Mouse (Mus musculus) liver, embryonic 14.5 days (tissue): Measurements from ENCODE around the gene Gys2. TPM values are rescaled to one million over a fixed set of nuclear protein-coding genes. Genes with fewer than 3 reads are reported as not detected.
"Not testable (repeated sequence)": the region's sequence is repeated elsewhere in the genome, so short reads cannot be mapped to it uniquely, and the experiment has no call there.

Experiments used
- ATAC-seq: fragments of 200-750 bp; cut with Nextera tagmentation; 2 replicates; pipeline ENCODE4 v1.8.0; 2017; ENCODE audit warnings: moderate number of reproducible peaks, mild to moderate bottlenecking, moderate library complexity; ENCODE audit not compliant: insufficient read depth
- DNase-seq, 3 experiments: peaks; one replicate each; pipeline ENCODE4 v3.0.0-alpha.2; 2012 to 2013; ENCODE audit warnings: low read depth in 3 of 3, low spot score in 3 of 3
- H3K27ac ChIP-seq: fragments of 300-500 bp; sonication (generic); 2 replicates; pipeline ENCODE4 v1.5.1; 2014; ENCODE audit warnings: moderate library complexity, mild to moderate bottlenecking, control low read depth, inconsistent platforms
- H3K27me3 ChIP-seq: fragments of 300-500 bp; sonication (generic); 2 replicates; pipeline ENCODE4 v1.6.1; 2014; ENCODE audit warnings: mild to moderate bottlenecking, low read length, moderate library complexity; ENCODE audit not compliant: control insufficient read depth, insufficient read depth
- H3K36me3 ChIP-seq: fragments of 300-500 bp; sonication (generic); replicated peaks from 2 replicates; pipeline ENCODE4 v1.6.1; 2014; ENCODE audit warnings: low read depth; ENCODE audit not compliant: control insufficient read depth, insufficient read depth
- H3K4me1 ChIP-seq, 2 experiments: fragments of 200-500 bp in 1 of 2; fragments of 300-500 bp in 1 of 2; sonication (generic) in 1 of 2; replicated peaks; 2 replicates each; pipeline ENCODE4 v1.6.1; 2012 to 2014; ENCODE audit warnings: antibody characterized with exemption in 1 of 2, inconsistent platforms in 1 of 2, low read length in 1 of 2; ENCODE audit not compliant: control insufficient read depth in 2 of 2, insufficient read depth in 2 of 2
- H3K4me2 ChIP-seq: fragments of 300-500 bp; sonication (generic); 2 replicates; pipeline ENCODE4 v1.6.1; 2014; ENCODE audit warnings: low read depth, mild to moderate bottlenecking, control low read depth, moderate library complexity
- H3K4me3 ChIP-seq, 2 experiments: fragments of 200-500 bp in 1 of 2; fragments of 300-500 bp in 1 of 2; sonication (generic) in 1 of 2; 2 replicates each; pipeline ENCODE4 v1.5.1; 2012 to 2014; ENCODE audit warnings: low read depth in 2 of 2, low read length in 2 of 2, mild to moderate bottlenecking in 2 of 2, control low read depth in 1 of 2, inconsistent platforms in 1 of 2, moderate library complexity in 1 of 2; ENCODE audit not compliant: insufficient read depth in 1 of 2
- H3K9ac ChIP-seq: fragments of 300-500 bp; sonication (generic); replicated peaks from 2 replicates; pipeline ENCODE4 v1.6.1; 2014; ENCODE audit warnings: mild to moderate bottlenecking, control low read depth, moderate library complexity
- H3K9me3 ChIP-seq: fragments of 300-500 bp; sonication (generic); 2 replicates; pipeline ENCODE4 v1.6.1; 2016; ENCODE audit warnings: low read length, mixed read lengths; ENCODE audit not compliant: control insufficient read depth
- CTCF ChIP-seq: IDR thresholded peaks from 2 replicates; pipeline ENCODE4 v1.5.1; 2016; ENCODE audit warnings: antibody characterized with exemption, low read depth, control low read depth
- EP300 ChIP-seq: IDR thresholded peaks from 2 replicates; pipeline ENCODE4 v1.6.1; 2016; ENCODE audit warnings: antibody characterized with exemption, low read depth
- WGBS: fragments of 180-500 bp; shearing (Covaris S2); extraction: QIAGEN DNeasy Blood & Tissue Kit; methylation state at CpG from one replicate; pipeline ENCODE4 v1.1.7; 2014; ENCODE audit not compliant: insufficient replicate concordance; 5-methylcytosine and 5-hydroxymethylcytosine counted together
- polyA plus RNA-seq, 2 experiments: library from polyadenylated mRNA; depleted of rRNA in 1 of 2; stranded (reverse) in 1 of 2; unstranded in 1 of 2; fragments of >200 nt; fragmentation: Nextera tagmentation in 1 of 2; extraction: Ambion mirVana in 1 of 2; gene quantifications; 2 replicates each; pipeline versions ENCODE4 v1.2.1 to v1.2.3; 2012 to 2014

Gene Gys2
- polyA plus RNA-seq, 2 experiments = 20.9 to 38.8 TPM

DNA sequence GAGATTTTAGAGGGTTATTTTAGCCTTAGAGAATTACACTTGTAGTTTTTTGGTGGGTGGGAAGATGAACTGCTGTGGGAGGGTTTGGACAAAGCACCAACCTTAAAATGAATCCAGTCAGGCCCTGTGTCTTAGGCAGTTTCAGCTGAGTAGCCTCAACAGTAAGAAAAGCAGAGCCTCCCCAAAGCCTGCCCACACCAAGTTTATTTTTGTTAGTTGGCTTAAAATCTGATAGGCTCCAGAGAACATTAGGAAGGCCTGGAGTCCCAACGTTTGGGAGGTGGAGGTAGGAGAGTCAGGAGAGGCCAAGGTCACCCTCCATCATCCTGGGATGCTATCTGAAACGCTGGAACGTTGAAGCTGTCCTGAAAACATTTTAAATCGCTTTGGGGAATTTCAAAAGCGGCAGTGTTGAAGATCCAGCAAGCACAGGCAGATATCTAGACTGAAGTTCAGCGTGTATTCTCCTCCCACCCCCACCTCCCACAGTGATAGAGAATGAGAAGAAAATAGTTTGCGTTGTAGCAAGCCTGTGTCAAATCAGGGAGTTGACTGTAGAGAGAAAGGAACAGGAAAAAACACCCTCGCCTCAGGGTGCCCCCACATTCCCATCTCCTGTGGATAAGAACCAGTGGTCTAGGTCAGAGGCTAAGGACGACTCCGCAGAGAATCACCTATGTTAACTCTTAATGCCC lies 33.6 kb upstream of the Gys2 start:
- H3K9me3 ChIP-seq = no peaks in the 10 kb centered on the region
- peak overlapping the region; percentile 58 for H3K4me2 ChIP-seq
- no peak overlapping the region for H3K9ac ChIP-seq
- H3K36me3 ChIP-seq = no peaks in the 10 kb centered on the region
- H3K27ac ChIP-seq = no peak overlapping the region
- H3K4me1 ChIP-seq = peaks cover 0 to 4% of the 10 kb centered on the region in 2 experiments; a peak in 1 of 4 replicates
- H3K4me3 ChIP-seq = peak overlapping the region in 1 of 2 experiments; percentile 49; a peak in 2 of 4 replicates
- H3K27me3 ChIP-seq = peaks cover 9% of the 10 kb centered on the region
- ATAC-seq (no peak), DNase-seq (no peak)
- WGBS = 20% methylated on average over 10 of the region's 10 CpGs
- TF ChIP-seq CTCF = no peak
- no peak for TF ChIP-seq EP300

DNA sequence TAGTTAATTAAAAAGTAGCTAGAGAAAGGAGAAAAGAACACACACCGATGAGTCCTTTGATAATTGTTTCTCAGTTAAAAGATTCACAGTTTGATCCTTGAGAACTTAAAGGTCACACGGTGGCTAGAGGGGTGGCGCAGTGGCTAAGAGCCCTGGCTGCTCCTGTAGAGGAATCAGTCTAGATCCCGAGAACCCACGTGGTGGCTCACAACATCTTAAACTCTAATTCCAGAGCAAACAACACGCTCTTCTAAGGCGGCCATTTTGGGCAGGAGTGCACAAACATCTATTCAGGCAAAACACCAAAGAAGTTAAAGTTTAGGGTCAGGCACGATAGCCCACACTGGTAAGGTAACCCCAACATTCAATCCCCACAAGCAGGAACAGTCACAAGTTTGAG lies 30.7 kb upstream of the Gys2 start:
- TF ChIP-seq CTCF (no peak), EP300 (no peak)
- 61% methylated on average over 8 of the region's 8 CpGs for WGBS
- Histone ChIP-seq H3K4me1 (peaks cover 0 to 4% of the 10 kb centered on the region in 2 experiments; a peak in 1 of 4 replicates), H3K36me3 (no peaks in the 10 kb centered on the region), H3K9me3 (no peaks in the 10 kb centered on the region), H3K27ac (no peak overlapping the region), H3K9ac (no peak overlapping the region), H3K27me3 (peaks cover 9% of the 10 kb centered on the region), H3K4me3 (no peak overlapping the region), H3K4me2 (no peak overlapping the region)
- ATAC-seq (no peak), DNase-seq (no peak)

DNA sequence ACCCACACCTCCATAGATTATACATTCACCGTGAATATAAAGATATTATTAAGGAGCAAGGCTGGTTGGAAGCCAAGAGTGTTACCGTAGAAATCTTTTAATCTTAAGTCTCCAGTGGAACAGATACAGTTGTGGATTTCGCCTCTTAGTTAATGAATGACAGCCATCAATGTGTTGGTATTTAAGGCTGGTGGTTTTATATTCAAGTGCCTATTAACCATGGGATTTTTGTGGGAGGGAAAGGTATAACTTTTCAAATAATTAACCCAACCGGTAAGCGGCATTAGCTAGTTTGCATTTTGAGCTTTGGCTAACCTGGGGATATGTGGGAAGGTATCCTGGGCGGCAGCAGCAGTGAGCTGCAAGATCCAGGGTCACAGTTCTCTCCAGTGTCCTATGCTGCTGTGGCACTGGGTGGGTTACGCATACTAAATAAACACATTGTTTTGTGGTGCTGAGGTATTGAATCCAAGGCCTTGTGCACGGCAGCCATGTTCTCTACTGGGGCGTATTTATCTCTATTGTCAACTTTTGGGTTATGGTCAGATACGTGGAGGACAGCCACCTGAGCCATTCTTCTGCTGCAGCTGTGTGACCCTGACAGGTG lies 29.7 kb upstream of the Gys2 start:
- Histone ChIP-seq H3K4me2 (no peak overlapping the region), H3K27me3 (peaks cover 8% of the 10 kb centered on the region), H3K27ac (no peak overlapping the region), H3K9me3 (no peaks in the 10 kb centered on the region), H3K36me3 (no peaks in the 10 kb centered on the region), H3K4me1 (no peaks in the 10 kb centered on the region), H3K4me3 (no peak overlapping the region), H3K9ac (no peak overlapping the region)
- DNase-seq (no peak), ATAC-seq (no peak)
- WGBS = 74% methylated on average over 10 of the region's 10 CpGs
- no peak for TF ChIP-seq CTCF
- TF ChIP-seq EP300 = no peak

DNA sequence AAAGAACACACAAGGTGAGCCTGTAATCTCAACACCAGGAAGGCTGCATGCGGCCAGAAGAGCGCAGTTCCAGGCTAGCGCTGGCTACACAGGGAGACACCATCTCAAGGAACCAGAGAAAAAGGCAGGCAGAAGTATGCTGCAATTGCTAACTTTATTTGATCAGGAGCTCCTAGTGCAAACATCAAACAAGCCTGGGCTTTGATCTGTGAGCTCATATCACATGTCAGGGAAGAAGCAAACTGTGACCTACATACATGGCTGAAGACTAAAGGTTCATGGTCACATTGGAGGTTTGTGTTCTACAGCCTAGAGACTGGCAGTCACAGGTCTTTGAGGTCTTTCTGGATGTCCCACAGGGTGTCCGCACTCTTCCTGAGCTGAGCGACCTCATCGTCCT lies 17.2 kb upstream of the Gys2 start:
- H3K36me3 ChIP-seq, H3K9me3 ChIP-seq, H3K27me3 ChIP-seq, H3K4me1 ChIP-seq, H3K4me2 ChIP-seq, H3K27ac ChIP-seq, DNase-seq, ATAC-seq, H3K4me3 ChIP-seq, H3K9ac ChIP-seq: not testable (repeated sequence)
- 70% methylated on average over 6 of the region's 6 CpGs for WGBS

DNA sequence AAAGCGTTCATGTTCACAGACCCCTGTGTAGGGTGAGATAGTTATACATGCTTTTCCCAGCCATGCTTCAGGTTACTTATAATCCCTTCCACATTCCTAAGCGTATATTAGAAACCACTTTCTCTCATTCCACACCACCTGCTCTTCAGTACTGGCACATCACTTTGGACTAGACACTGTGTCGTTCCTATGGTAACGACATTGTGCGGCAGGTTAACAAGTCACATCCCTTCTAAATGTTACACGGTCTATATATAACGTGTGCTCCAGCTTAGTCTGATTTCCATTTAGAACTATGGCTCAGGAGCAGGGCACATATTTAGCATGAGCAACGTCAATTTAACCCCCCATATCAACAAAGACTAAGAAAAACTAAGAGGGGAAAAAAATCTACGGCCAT lies 14.7 kb upstream of the Gys2 start:
- no peaks in the 10 kb centered on the region for H3K36me3 ChIP-seq
- H3K27ac ChIP-seq = no peak overlapping the region
- H3K9me3 ChIP-seq = no peaks in the 10 kb centered on the region
- ATAC-seq (no peak), DNase-seq (no peak)
- no peaks in the 10 kb centered on the region for H3K27me3 ChIP-seq
- H3K4me1 ChIP-seq = no peaks in the 10 kb centered on the region; a peak in 1 of 4 replicates
- H3K4me2 ChIP-seq = no peak overlapping the region
- H3K4me3 ChIP-seq = no peak overlapping the region
- WGBS = 74% methylated on average over 9 of the region's 9 CpGs
- TF ChIP-seq EP300 = no peak
- TF ChIP-seq CTCF = no peak
- no peak overlapping the region for H3K9ac ChIP-seq
